Mouse (Mus musculus): ENCODE results near the gene Gdf11. TPM values are rescaled to one million over a fixed set of nuclear protein-coding genes. Genes with fewer than 3 reads are reported as not detected.
A peak's percentile ranks its signal among the peaks of the same experiment; 100 is the strongest.

Gdf11 gene
- total and polyA plus RNA-seq, 3 experiments = 3.4 to 7.3 (median 4.5) TPM

DNA sequence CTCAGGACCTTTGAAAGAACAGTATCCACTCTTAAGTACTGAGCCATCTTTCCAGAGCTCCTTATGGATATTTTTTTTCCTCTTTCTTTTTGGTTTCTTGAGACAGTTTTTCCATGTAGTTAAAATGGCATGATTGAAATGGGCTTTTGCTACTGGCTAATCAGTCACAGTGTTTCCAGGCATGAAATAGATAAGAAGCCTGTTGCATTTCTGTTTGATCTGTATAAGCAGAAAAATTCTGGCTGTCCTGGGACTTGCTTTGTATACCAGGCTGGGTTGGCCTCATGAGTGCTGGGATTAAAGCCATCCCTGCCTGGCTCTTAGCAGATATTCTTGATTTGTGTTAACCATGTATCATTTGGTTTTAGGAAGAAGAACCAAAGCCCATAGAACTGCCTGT is 52.1 kb downstream of the Gdf11 start:
- in situ Hi-C loops (cut with MboI; ENCODE audit: low pct_ligation_motif_present, low pct_unique_long_range_greater_than_20kb, low sequenced_read_pairs) (loop anchor here (5.0 kb wide), 1 partner anchor 58 kb away; no protein-coding TSS in a partner anchor), dilution Hi-C loops (cut with MboI; ENCODE audit: extremely low pct_ligation_motif_present, extremely low pct_unique_long_range_greater_than_20kb, low sequenced_read_pairs) (no loop called here)
- Histone ChIP-seq H3K9ac (ENCODE audit: insufficient read depth, low read depth) (no peak overlapping the region), H3K4me3 (replicated peaks in 1 of 3; ENCODE audit: low read depth in 2 of 3, low read length in 2 of 3, poor library complexity in 1 of 3) (no peak overlapping the region), H3K27ac (ENCODE audit: insufficient read depth, low read depth) (no peak overlapping the region), H3K4me1 (ENCODE audit: control insufficient read depth in 1 of 2, insufficient read depth in 2 of 2) (peaks cover 0 to 4% of the 10 kb centered on the region in 2 experiments; a peak in 1 of 4 replicates), H3K9me3 (replicated peaks; ENCODE audit: low read length) (no peaks in the 10 kb centered on the region), H3K79me2 (replicated peaks; ENCODE audit: control insufficient read depth, extremely low read depth, insufficient read depth, poor library complexity, severe bottlenecking) (peaks cover 7% of the 10 kb centered on the region; the same call in 1 of the 2 replicates), H3K27me3 (replicated peaks) (no peaks in the 10 kb centered on the region), H3K4me2 (ENCODE audit: insufficient read depth, low read depth, poor library complexity, severe bottlenecking) (no peak overlapping the region), H3K36me3 (replicated peaks in 1 of 2; ENCODE audit: control insufficient read depth in 1 of 2, insufficient read depth in 1 of 2, low read length in 1 of 2) (peaks cover 40 to 85% of the 10 kb centered on the region in 2 experiments)
- TF ChIP-seq ELF1 (IDR thresholded peaks at IDR 0.05; ENCODE audit: low read depth, low read length) (no peak), ZNF384 (IDR thresholded peaks at IDR 0.05; ENCODE audit: low read depth, low read length) (no peak), POLR2A (IDR thresholded peaks at IDR 0.05; ENCODE audit: low read depth, low read length) (no peak), ZKSCAN1 (IDR thresholded peaks at IDR 0.05; ENCODE audit: borderline replicate concordance, low read depth, low read length) (no peak), MAX (IDR thresholded peaks at IDR 0.05; ENCODE audit: low read length) (no peak), TBP (conservative IDR thresholded peaks at IDR 0.05; ENCODE audit: low read depth, low read length) (no peak), NELFE (IDR thresholded peaks at IDR 0.05; ENCODE audit: low read depth, low read length) (no peak), SIN3A (IDR thresholded peaks at IDR 0.05; ENCODE audit: low read length) (no peak), JUN (IDR thresholded peaks at IDR 0.05; ENCODE audit: insufficient read depth, low read depth, low read length) (no peak), MYC (IDR thresholded peaks at IDR 0.05; ENCODE audit: low read depth, low read length) (no peak), CHD2 (IDR thresholded peaks at IDR 0.05; ENCODE audit: low read length) (no peak), CHD1 (IDR thresholded peaks at IDR 0.05; ENCODE audit: low read depth, low read length) (no peak), MAZ (IDR thresholded peaks at IDR 0.05; ENCODE audit: low read depth, low read length) (no peak), MEF2A (IDR thresholded peaks at IDR 0.05; ENCODE audit: borderline replicate concordance, low read depth, low read length) (no peak), TCF12 (IDR thresholded peaks at IDR 0.05; ENCODE audit: low read depth, low read length) (no peak), HCFC1 (IDR thresholded peaks at IDR 0.05; ENCODE audit: low read depth, low read length) (no peak), KAT2A (IDR thresholded peaks at IDR 0.05; ENCODE audit: insufficient replicate concordance, low read length) (no peak), CTCF (conservative IDR thresholded peaks at IDR 0.05 in 1 of 2, IDR thresholded peaks at IDR 0.05 in 1 of 2; ENCODE audit: low read depth in 2 of 2, low read length in 2 of 2) (no peak), MAFK (IDR thresholded peaks at IDR 0.05; ENCODE audit: insufficient replicate concordance, low read length) (no peak), NRF1 (IDR thresholded peaks at IDR 0.05; ENCODE audit: low read depth, low read length) (no peak)
- DNase-seq (ENCODE audit: extremely low read depth) = no peak

DNA sequence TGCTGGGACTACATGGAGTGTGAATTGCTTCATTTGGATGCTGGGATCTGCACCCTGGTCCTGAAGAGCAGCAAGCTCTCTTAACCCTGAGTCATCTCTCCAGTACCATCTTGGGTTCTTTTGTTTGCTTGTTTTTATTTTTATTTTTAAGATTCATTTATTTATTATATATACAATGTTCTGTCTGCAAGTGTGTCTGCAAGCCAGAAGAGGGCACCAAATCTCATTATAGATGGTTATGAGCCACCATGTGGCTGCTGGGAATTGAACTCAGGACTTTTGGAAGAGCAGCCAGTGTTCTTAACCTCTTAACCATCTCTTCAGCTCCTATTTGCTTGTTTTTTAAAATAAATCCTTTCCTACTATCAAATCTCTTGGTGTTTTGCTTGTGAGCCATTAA is 54.1 kb downstream of the Gdf11 start:
- H3K4me3 ChIP-seq (replicated peaks in 1 of 3; ENCODE audit: low read depth in 2 of 3, low read length in 2 of 3, poor library complexity in 1 of 3) = no peak overlapping the region
- dilution Hi-C loops (cut with MboI; ENCODE audit: extremely low pct_ligation_motif_present, extremely low pct_unique_long_range_greater_than_20kb, low sequenced_read_pairs) = no loop called here
- no peaks in the 10 kb centered on the region for H3K4me1 ChIP-seq (ENCODE audit: control insufficient read depth in 1 of 2, insufficient read depth in 2 of 2)
- H3K79me2 ChIP-seq (replicated peaks; ENCODE audit: control insufficient read depth, extremely low read depth, insufficient read depth, poor library complexity, severe bottlenecking) = peaks cover 14% of the 10 kb centered on the region; the same call in 1 of the 2 replicates
- TF ChIP-seq CTCF (conservative IDR thresholded peaks at IDR 0.05 in 1 of 2, IDR thresholded peaks at IDR 0.05 in 1 of 2; ENCODE audit: low read depth in 2 of 2, low read length in 2 of 2) (peak in 1 of 2 experiments; percentile 24; a peak in 1 of 4 replicates), MXI1 (IDR thresholded peaks at IDR 0.05; ENCODE audit: low read depth, low read length) (no peak)
- H3K9me3 ChIP-seq (replicated peaks; ENCODE audit: low read length) = peaks cover 5% of the 10 kb centered on the region
- in situ Hi-C loops (cut with MboI; ENCODE audit: low pct_ligation_motif_present, low pct_unique_long_range_greater_than_20kb, low sequenced_read_pairs) = loop anchor here (5.0 kb wide), 1 partner anchor 60 kb away; no protein-coding TSS in a partner anchor
- H3K36me3 ChIP-seq (replicated peaks in 1 of 2; ENCODE audit: control insufficient read depth in 1 of 2, insufficient read depth in 1 of 2, low read length in 1 of 2) = peaks cover 35 to 87% of the 10 kb centered on the region in 2 experiments
- no peaks in the 10 kb centered on the region for H3K27me3 ChIP-seq (replicated peaks)
- DNase-seq (ENCODE audit: extremely low read depth) = no peak
- H3K4me2 ChIP-seq (ENCODE audit: insufficient read depth, low read depth, poor library complexity, severe bottlenecking) = no peak overlapping the region
- no peak overlapping the region for H3K27ac ChIP-seq (ENCODE audit: insufficient read depth, low read depth)
- H3K9ac ChIP-seq (ENCODE audit: insufficient read depth, low read depth) = no peak overlapping the region

Other genes starting within 250 kb of the Gdf11 start
Only the 20 nearest of the 26 such genes appear.
- 7.1 and 7.6 TPM in 2 replicates for gene Pmel, start 187.5 kb downstream of the Gdf11 start, total RNA-seq (2012; rRNA removed)
- 5.3 and 5.5 TPM in 2 replicates for gene Pmel, start 187.5 kb downstream of the Gdf11 start, total RNA-seq (2014; rRNA removed)
- gene Pmel, start 187.5 kb downstream of the Gdf11 start, polyA plus RNA-seq (2012; ENCODE audit: insufficient read length, low read depth) = 8.8 and 9.4 TPM in 2 replicates
- 38.9 and 47.1 TPM in 2 replicates for gene Cdk2, start 186.7 kb downstream of the Gdf11 start, total RNA-seq (2012; rRNA removed)
- gene Cdk2, start 186.7 kb downstream of the Gdf11 start, total RNA-seq (2014; rRNA removed) = 79.3 and 86.9 TPM in 2 replicates
- 75.3 and 89.2 TPM in 2 replicates for gene Cdk2, start 186.7 kb downstream of the Gdf11 start, polyA plus RNA-seq (2012; ENCODE audit: insufficient read length, low read depth)
- 5.9 and 6.6 TPM in 2 replicates for gene Dgka, start 146.9 kb downstream of the Gdf11 start, total RNA-seq (2012; rRNA removed)
- gene Dgka, start 146.9 kb downstream of the Gdf11 start, total RNA-seq (2014; rRNA removed) = 3.4 TPM in 2 replicates
- 9.0 and 9.5 TPM in 2 replicates for gene Dgka, start 146.9 kb downstream of the Gdf11 start, polyA plus RNA-seq (2012; ENCODE audit: insufficient read length, low read depth)
- 52.8 and 63.1 TPM in 2 replicates for gene Pym1, start 143.8 kb downstream of the Gdf11 start, total RNA-seq (2012; rRNA removed)
- gene Pym1, start 143.8 kb downstream of the Gdf11 start, total RNA-seq (2014; rRNA removed) = 84.9 and 87.8 TPM in 2 replicates
- gene Pym1, start 143.8 kb downstream of the Gdf11 start, polyA plus RNA-seq (2012; ENCODE audit: insufficient read length, low read depth) = 75.6 and 86.6 TPM in 2 replicates
- gene Mmp19, start 100.8 kb downstream of the Gdf11 start, total RNA-seq (2012; rRNA removed) = 0.76 and 1.3 TPM in 2 replicates
- 0.39 and 0.50 TPM in 2 replicates for gene Mmp19, start 100.8 kb downstream of the Gdf11 start, total RNA-seq (2014; rRNA removed)
- gene Mmp19, start 100.8 kb downstream of the Gdf11 start, polyA plus RNA-seq (2012; ENCODE audit: insufficient read length, low read depth) = 0.57 and 0.72 TPM in 2 replicates
- 33.4 and 33.7 TPM in 2 replicates for gene Dnajc14, start 87.7 kb downstream of the Gdf11 start, total RNA-seq (2012; rRNA removed)
- gene Dnajc14, start 87.7 kb downstream of the Gdf11 start, total RNA-seq (2014; rRNA removed) = 24.8 and 25.3 TPM in 2 replicates
- gene Dnajc14, start 87.7 kb downstream of the Gdf11 start, polyA plus RNA-seq (2012; ENCODE audit: insufficient read length, low read depth) = 32.6 and 32.8 TPM in 2 replicates
- 1.2 and 2.0 TPM in 2 replicates for gene Tmem198b, start 87.3 kb downstream of the Gdf11 start, total RNA-seq (2012; rRNA removed)
- 2.0 and 2.6 TPM in 2 replicates for gene Tmem198b, start 87.3 kb downstream of the Gdf11 start, total RNA-seq (2014; rRNA removed)
- 4.5 and 4.7 TPM in 2 replicates for gene Tmem198b, start 87.3 kb downstream of the Gdf11 start, polyA plus RNA-seq (2012; ENCODE audit: insufficient read length, low read depth)
- gene Sarnp, start 74.4 kb downstream of the Gdf11 start, total RNA-seq (2012; rRNA removed) = 75.4 and 94.6 TPM in 2 replicates
- gene Sarnp, start 74.4 kb downstream of the Gdf11 start, total RNA-seq (2014; rRNA removed) = 170 and 198 TPM in 2 replicates
- 201 and 283 TPM in 2 replicates for gene Sarnp, start 74.4 kb downstream of the Gdf11 start, polyA plus RNA-seq (2012; ENCODE audit: insufficient read length, low read depth)
- gene Ormdl2, start 70.1 kb downstream of the Gdf11 start, total RNA-seq (2012; rRNA removed) = 56.1 and 73.7 TPM in 2 replicates
- gene Ormdl2, start 70.1 kb downstream of the Gdf11 start, total RNA-seq (2014; rRNA removed) = 116 and 123 TPM in 2 replicates
- gene Ormdl2, start 70.1 kb downstream of the Gdf11 start, polyA plus RNA-seq (2012; ENCODE audit: insufficient read length, low read depth) = 52.1 and 65.8 TPM in 2 replicates
- gene Cd63, start 9.3 kb upstream of the Gdf11 start, total RNA-seq (2012; rRNA removed) = 0.34 TPM in 1 of 2 replicates, not detected in the other
- gene Cd63, start 9.3 kb upstream of the Gdf11 start, total RNA-seq (2014; rRNA removed) = not detected in 2 replicates
- gene Cd63, start 9.3 kb upstream of the Gdf11 start, polyA plus RNA-seq (2012; ENCODE audit: insufficient read length, low read depth) = 0.55 TPM in 1 of 2 replicates, not detected in the other
- gene Rdh5, start 31.2 kb upstream of the Gdf11 start, total RNA-seq (2012; rRNA removed) = 2.6 and 4.3 TPM in 2 replicates
- 3.8 and 5.2 TPM in 2 replicates for gene Rdh5, start 31.2 kb upstream of the Gdf11 start, total RNA-seq (2014; rRNA removed)
- 4.6 and 6.2 TPM in 2 replicates for gene Rdh5, start 31.2 kb upstream of the Gdf11 start, polyA plus RNA-seq (2012; ENCODE audit: insufficient read length, low read depth)
- gene Bloc1s1, start 32.3 kb upstream of the Gdf11 start, total RNA-seq (2012; rRNA removed) = 67.8 and 74.4 TPM in 2 replicates
- 33.6 and 34.1 TPM in 2 replicates for gene Bloc1s1, start 32.3 kb upstream of the Gdf11 start, total RNA-seq (2014; rRNA removed)
- gene Bloc1s1, start 32.3 kb upstream of the Gdf11 start, polyA plus RNA-seq (2012; ENCODE audit: insufficient read length, low read depth) = 37.1 and 46.9 TPM in 2 replicates
- 0.34 and 0.64 TPM in 2 replicates for gene Itga7, start 42.1 kb upstream of the Gdf11 start, total RNA-seq (2012; rRNA removed)
- gene Itga7, start 42.1 kb upstream of the Gdf11 start, total RNA-seq (2014; rRNA removed) = 0.14 and 0.55 TPM in 2 replicates
- 0.63 and 0.74 TPM in 2 replicates for gene Itga7, start 42.1 kb upstream of the Gdf11 start, polyA plus RNA-seq (2012; ENCODE audit: insufficient read length, low read depth)
- gene Mettl7b, start 69.3 kb upstream of the Gdf11 start, total RNA-seq (2012; rRNA removed) = not detected in 2 replicates
- gene Mettl7b, start 69.3 kb upstream of the Gdf11 start, total RNA-seq (2014; rRNA removed) = not detected in 2 replicates
- gene Mettl7b, start 69.3 kb upstream of the Gdf11 start, polyA plus RNA-seq (2012; ENCODE audit: insufficient read length, low read depth) = not detected in 2 replicates
- gene Olfr9, start 97.7 kb upstream of the Gdf11 start, total RNA-seq (2012; rRNA removed) = not detected in 2 replicates
- gene Olfr9, start 97.7 kb upstream of the Gdf11 start, total RNA-seq (2014; rRNA removed) = not detected in 2 replicates
- not detected in 2 replicates for gene Olfr9, start 97.7 kb upstream of the Gdf11 start, polyA plus RNA-seq (2012; ENCODE audit: insufficient read length, low read depth)
- not detected in 2 replicates for gene Olfr763, start 119.1 kb upstream of the Gdf11 start, total RNA-seq (2012; rRNA removed)
- gene Olfr763, start 119.1 kb upstream of the Gdf11 start, total RNA-seq (2014; rRNA removed) = not detected in 2 replicates
- not detected in 2 replicates for gene Olfr763, start 119.1 kb upstream of the Gdf11 start, polyA plus RNA-seq (2012; ENCODE audit: insufficient read length, low read depth)
- gene Olfr764-ps1, start 148.2 kb upstream of the Gdf11 start, total RNA-seq (2012; rRNA removed) = not detected in 2 replicates
- not detected in 2 replicates for gene Olfr764-ps1, start 148.2 kb upstream of the Gdf11 start, total RNA-seq (2014; rRNA removed)
- gene Olfr764-ps1, start 148.2 kb upstream of the Gdf11 start, polyA plus RNA-seq (2012; ENCODE audit: insufficient read length, low read depth) = not detected in 2 replicates
- not detected in 2 replicates for gene Olfr765, start 158.3 kb upstream of the Gdf11 start, total RNA-seq (2012; rRNA removed)
- not detected in 2 replicates for gene Olfr765, start 158.3 kb upstream of the Gdf11 start, total RNA-seq (2014; rRNA removed)
- not detected in 2 replicates for gene Olfr765, start 158.3 kb upstream of the Gdf11 start, polyA plus RNA-seq (2012; ENCODE audit: insufficient read length, low read depth)
- gene Olfr766-ps1, start 177.3 kb upstream of the Gdf11 start, total RNA-seq (2012; rRNA removed) = not detected in 2 replicates
- not detected in 2 replicates for gene Olfr766-ps1, start 177.3 kb upstream of the Gdf11 start, total RNA-seq (2014; rRNA removed)
- gene Olfr766-ps1, start 177.3 kb upstream of the Gdf11 start, polyA plus RNA-seq (2012; ENCODE audit: insufficient read length, low read depth) = not detected in 2 replicates
- gene Olfr767, start 191.2 kb upstream of the Gdf11 start, total RNA-seq (2012; rRNA removed) = not detected in 2 replicates
- gene Olfr767, start 191.2 kb upstream of the Gdf11 start, total RNA-seq (2014; rRNA removed) = not detected in 2 replicates
- gene Olfr767, start 191.2 kb upstream of the Gdf11 start, polyA plus RNA-seq (2012; ENCODE audit: insufficient read length, low read depth) = not detected in 2 replicates

Measured in CH12.LX (cell line).